Mouse (Mus musculus) right cerebral cortex, adult 18-20 months (tissue): ENCODE results near the gene Cyp2d26.
A peak's percentile ranks its signal among the peaks of the same experiment; 100 is the strongest.
"Not testable (repeated sequence)": the region's sequence is repeated elsewhere in the genome, so short reads cannot be mapped to it uniquely, and the experiment has no call there.

Source experiments
- DNase-seq: peaks from one replicate; pipeline ENCODE4 v3.0.0; 2022; ENCODE audit warnings: mixed read lengths

Cyp2d26 gene

GRCm38 (mm10) chr15:82794277-82794676, at the start of gene Cyp2d26:
Cyp2d26 (minus strand) TSS chr15:82794294.
- DNase-seq: no peak

GRCm38 (mm10) chr15:82839146-82839545, 45.1 kb upstream of the Cyp2d26 start:
- no peak for DNase-seq

GRCm38 (mm10) chr15:82829917-82830316, 35.8 kb upstream of the Cyp2d26 start:
- no peak for DNase-seq

DNA sequence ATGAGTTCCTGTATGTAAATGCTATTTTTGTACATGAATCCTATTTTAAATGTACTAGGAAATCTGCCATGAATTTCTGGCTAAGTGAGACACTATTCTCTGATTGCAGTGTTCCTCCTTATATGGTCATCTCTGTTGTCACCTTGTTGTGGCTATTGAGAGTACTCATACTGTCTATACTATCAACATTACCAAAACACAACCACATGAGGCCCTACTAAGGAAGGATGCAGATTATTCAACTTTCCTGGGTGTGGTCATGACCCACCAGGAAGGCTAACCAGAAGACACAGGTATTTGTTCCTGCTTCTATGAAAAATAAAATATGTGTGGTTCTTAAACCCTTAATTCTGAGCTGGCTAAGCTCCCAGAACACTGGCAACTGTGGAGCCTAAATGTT, 31.8 kb upstream of the Cyp2d26 start:
- no peak for DNase-seq

DNA sequence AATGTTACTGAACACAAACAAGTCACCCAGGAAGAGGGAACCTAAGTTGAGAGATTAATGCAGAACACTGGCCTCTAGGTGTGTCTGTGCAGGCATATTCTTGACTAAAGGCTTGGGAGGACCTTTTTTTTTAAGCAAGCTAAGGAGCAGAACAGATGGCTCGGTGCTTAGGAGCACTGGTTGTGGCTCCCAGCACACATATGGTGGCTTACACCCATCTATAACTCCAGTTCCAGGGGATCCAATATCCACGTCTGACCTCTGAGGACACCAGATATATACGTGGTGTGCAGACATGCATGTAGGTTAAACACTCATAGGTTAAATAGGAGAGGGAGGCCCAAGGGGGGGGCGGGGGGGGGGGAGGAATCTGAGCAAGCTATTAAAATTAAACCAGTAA, 28.3 kb upstream of the Cyp2d26 start:
- DNase-seq: no peak

- DNase-seq: no peak
These were observed 27.6 kb upstream of the Cyp2d26 start for GRCm38 (mm10) chr15:82821657-82822056.

DNA sequence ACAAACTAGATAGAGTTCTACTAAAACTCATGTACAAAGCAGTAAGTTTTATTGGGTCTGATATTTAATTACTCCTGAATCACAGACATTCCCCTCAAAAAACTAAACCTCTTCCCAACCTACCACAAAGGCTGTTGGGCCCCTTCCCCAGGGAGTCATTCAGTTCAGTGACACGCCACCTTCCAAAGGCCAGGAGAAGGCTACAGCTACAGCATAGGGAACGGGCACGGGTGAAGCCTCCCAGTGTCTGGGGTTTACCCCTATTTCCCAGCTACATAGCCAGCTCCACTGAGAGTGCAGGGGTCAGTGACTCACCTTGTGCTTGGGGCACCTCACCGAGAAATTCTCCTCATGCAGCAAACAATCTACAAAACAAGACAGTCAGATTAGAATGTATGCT, 21.2 kb upstream of the Cyp2d26 start:
- DNase-seq: no peak

- DNase-seq: peak; percentile 54
These were observed 20.7 kb upstream of the Cyp2d26 start for GRCm38 (mm10) chr15:82814806-82815205.

- no peak for DNase-seq
These were observed 20.2 kb upstream of the Cyp2d26 start for GRCm38 (mm10) chr15:82814321-82814720.

DNA sequence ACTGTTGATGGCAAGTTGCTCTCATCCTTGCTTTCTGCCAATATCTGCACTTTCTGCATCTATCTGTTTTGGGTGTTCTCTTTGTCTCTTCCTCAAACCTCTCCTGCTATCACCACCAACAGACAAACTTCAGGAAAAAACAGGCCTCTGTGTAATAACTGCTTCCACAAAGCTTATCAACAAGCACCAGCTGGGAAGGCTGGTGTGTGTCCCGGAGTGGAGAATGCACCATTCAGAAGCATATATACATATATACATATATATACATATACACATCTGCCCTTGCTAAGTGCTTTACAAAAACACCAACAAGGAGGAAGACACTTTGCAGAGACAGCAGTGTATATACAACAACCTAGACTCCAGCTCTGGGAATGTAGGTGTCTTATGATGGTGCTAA, 16.5 kb upstream of the Cyp2d26 start:
- DNase-seq: no peak

DNA sequence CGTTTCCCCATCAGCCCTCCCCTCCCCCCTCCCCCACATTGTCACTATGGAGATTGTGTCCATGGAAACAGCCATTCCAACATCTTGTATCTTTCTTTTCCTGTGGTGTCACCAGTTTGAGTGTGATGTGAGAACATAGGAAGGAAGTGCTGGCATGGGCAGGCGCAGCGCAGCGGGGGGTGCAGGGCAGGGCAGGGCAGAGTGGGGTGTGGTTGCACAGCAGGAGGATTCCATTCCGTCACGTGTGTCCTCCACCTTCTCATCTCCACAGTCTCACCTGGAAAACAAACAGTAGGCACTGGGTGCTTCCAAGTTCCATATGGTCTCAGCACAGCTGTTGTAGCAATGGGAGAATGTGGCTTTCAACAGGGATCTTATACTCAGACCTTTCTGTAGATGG, 15.4 kb upstream of the Cyp2d26 start:
- peak; percentile 18 for DNase-seq

DNA sequence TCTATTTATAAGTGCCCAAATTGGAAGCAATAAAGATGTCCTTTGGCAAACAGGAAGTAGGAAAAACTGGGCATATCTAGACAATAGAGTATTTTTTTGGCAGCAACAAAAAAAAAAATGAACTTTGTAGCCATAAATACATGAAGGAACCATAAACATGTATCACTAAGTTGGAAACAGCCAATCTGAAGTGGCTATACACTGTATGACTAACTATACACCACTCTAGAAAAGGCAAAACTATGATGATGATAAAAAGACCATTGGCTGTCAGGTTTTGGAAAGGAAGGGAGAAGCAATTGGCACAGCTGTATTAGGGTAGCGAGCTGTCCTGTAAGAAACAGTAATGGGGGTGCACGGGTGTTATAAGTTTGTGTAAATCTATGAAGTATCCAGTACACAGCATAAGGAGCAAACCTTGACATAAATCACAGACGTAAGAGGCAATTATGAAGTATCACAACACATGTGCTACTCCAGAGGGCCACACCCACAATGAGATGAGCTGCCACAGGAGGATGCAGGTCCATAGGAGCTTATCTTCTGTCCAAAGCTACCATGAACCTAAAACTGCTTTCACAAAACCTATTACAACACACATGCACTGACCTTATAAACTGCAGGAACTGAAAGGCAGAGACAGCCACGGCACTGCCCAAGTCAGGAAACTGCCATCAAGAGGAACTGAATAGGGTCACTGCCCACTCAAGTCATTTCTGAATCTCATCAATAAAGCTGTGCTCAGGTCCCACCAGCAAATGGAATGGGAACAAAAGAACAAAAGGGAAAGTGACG, 13.1 kb upstream of the Cyp2d26 start:
- DNase-seq: no peak

- DNase-seq: peak; percentile 77
These were observed 10.9 kb upstream of the Cyp2d26 start for GRCm38 (mm10) chr15:82804708-82805639.

- DNase-seq: no peak
These were observed 1.9 kb upstream of the Cyp2d26 start for GRCm38 (mm10) chr15:82795936-82796440.

DNA sequence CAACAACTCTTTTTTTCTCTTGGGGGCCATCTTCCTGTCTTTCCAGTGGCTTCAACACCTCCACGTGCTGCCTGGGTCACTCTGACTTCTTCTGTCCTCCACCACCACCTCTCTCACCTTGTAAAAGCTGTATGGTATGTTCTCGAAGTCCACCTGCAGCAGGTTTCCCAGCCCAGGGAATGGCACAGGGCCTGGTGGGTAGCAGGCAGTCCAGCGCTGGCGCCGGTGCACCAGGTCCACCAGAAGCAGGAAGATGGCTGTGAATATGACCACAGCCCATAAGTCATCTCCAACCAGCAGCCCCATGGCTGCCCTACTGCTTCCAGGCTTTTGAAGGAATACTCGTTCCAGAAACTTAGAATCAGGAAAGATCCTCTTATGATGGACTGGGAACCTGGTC, 226 bp downstream of the Cyp2d26 start:
- no peak for DNase-seq

DNA sequence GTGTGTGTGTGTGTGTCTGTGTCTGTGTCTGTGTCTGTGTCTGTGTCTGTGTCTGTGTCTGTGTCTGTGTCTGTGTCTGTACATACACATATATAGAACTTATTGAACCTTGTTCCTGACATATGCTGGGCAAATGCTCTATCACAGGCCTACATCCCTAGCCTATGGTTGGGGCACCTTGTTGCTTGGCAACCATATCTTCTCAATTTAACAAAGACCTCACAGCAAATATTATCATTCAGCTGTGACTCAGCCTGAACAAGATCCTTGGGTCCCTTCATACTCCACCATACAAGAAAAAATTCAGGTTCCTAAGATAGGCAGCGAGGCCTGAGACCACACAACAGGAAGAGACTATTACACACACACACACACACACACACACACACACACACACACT, 640 bp downstream of the Cyp2d26 start:
- no peak for DNase-seq

- DNase-seq: no peak
These were observed 1.5 kb downstream of the Cyp2d26 start for GRCm38 (mm10) chr15:82792566-82792965.

- no peak for DNase-seq
These were observed 9.5 kb downstream of the Cyp2d26 start for GRCm38 (mm10) chr15:82784581-82784980.

GRCm38 (mm10) chr15:82783800-82784199, 10.3 kb downstream of the Cyp2d26 start:
- DNase-seq: no peak

- DNase-seq: not testable (repeated sequence)
These were observed 16.2 kb downstream of the Cyp2d26 start for GRCm38 (mm10) chr15:82777856-82778255.

DNA sequence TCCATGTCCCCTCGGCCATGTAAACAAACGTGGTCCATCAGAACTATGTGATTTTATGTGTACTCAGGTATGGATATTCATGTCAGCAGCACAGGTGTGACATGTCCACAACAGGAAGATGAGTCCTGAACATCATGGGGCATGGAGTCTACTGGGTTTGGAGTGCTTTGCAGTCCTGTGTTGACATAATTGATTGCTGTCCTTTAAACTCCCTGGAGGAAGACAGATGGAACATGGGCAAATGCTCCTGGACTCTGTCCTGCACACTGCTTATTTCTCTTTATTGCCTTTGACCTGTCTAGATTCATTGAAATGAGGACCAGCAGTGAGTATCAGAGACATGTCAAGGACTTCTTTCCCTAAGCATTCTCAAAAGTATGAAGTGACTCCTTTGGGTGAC, 28.2 kb downstream of the Cyp2d26 start:
- DNase-seq: no peak

DNA sequence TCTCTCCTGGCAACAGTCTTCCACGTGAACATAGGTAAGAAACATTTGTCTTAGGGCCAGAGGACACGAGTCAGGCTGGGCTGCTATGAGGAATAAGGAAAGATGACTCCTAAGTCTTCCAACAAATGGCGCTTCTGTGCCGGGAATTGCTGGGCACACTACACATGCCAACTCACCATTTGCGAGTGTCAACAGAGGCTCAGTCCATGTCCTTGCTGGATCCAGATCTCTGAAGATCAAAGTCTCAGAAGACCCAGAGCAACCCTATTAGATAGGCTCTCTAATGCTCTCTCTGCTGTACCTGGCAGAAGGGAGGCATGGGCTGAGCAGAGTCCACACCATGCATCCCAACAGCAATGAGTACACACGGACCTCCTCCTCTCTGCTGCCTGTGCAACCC, 29.2 kb downstream of the Cyp2d26 start:
- DNase-seq: no peak

DNA sequence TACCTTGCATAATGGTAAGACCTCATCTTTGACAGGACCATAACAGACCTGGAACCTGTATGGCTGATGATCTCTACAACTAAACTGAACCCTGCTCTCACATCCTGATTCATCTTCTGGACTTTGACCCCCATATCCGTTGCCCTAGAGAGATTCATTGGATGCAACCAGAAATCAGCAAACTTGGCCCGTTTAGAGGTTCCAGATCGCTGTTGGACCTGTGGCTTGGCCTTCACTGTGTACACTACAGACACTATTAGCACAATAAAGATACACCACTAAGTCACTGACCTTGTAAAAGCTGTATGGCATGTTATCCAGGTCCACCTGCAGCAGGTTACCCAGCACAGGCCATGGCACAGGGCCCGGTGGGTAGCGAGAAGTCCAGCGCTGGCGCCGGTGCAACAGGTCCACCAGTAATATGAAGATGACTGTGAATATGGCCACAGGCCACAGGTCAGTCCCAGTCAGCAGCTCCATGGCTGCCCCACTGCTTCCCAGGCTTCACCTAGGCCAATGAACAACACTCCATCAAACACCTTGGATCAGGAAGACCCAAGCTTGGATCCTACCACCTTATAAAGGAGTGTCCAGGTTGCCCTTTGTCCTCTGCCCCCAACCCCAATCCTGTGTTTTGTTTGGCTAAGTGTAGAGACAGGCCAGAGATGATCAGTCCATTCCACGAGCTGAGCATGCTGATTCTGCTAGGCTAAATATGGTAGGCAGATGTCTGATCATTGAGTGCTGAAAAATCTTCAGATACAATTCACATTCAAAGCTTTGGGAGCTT, 30.3 kb downstream of the Cyp2d26 start, which contains the start of gene Cyp2d40:
TSS of gene Cyp2d40 (minus strand) at position 553 of the 790 bp plus-strand sequence.
- DNase-seq: no peak
